Mouse (Mus musculus) gastrocnemius, postnatal 10 days (tissue): ENCODE measurements around the gene Pdp2. TPM values are rescaled to one million over a fixed set of nuclear protein-coding genes. Genes with fewer than 3 reads are reported as not detected.
"Not testable (repeated sequence)": the region's sequence is repeated elsewhere in the genome, so short reads cannot be mapped to it uniquely, and the experiment has no call there.

Experiments
- DNase-seq: peaks from one replicate; pipeline ENCODE4 v3.0.0; 2021; ENCODE audit warnings: mixed read lengths
- total RNA-seq, 2 experiments: library from RNA; stranded (reverse); gene quantifications; 2 replicates each; pipeline ENCODE4 v1.2.3; 2021

Pdp2 gene
- total RNA-seq, 2 experiments from 2014 or later: 3.8 to 4.7 TPM

DNA sequence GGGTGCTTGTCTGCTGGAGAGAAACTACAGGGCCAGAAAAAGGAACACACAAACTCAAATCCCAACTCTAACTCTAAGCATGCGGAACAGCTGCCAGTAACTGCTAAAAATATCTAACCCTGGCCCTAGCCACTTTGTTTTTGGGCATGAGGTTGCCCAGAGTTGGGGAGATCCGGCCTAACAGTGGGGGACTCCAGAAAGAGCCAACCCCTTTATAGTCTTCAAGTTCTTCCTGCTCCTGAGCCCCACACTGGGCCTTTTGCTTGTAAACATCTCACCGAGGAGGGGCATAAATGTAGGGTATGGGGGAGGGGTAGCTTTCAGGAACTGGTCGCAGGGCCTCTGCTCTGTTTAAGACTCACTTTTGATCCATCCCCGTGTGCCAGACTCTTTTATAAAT, 40.7 kb downstream of the Pdp2 start:
- peak; percentile 9 for DNase-seq

- peak; percentile 3 for DNase-seq
Measured at GRCm38 (mm10) chr8:104632486-104632885, 41.2 kb downstream of the Pdp2 start.

DNA sequence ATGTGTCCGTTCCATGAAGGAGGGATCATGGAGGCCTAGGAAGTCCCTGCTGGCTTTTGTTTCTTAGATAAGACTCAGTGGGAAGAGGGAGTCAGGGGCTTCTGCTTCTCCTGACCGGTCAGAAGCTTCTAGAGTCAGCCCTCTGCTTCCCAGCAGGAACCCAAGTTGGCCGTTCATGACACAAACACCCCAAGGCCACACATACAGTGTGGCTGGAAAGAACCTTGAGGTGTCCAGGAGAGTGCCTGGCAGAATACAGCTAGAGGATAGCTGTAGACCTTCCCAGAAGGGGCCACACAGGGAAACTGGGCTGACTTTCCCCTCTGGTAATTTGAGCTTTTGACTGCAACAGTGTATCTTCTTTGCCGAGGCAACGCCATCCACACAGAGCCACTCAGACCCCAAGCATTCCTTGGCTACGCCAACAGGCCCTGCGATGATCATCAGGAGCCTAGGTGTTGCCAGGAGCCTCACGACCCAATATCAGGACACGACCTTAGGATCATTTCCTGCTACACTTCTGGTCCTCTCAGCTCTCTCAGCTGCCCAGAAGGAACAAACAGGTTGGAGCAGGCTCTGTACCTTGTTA, 42.0 kb downstream of the Pdp2 start:
- peak; percentile 23 for DNase-seq

GRCm38 (mm10) chr8:104635004-104635710, 43.9 kb downstream of the Pdp2 start:
- DNase-seq: no peak

GRCm38 (mm10) chr8:104638010-104638409, 46.8 kb downstream of the Pdp2 start:
- no peak for DNase-seq

GRCm38 (mm10) chr8:104640241-104640640, 49.0 kb downstream of the Pdp2 start:
- no peak for DNase-seq

DNA sequence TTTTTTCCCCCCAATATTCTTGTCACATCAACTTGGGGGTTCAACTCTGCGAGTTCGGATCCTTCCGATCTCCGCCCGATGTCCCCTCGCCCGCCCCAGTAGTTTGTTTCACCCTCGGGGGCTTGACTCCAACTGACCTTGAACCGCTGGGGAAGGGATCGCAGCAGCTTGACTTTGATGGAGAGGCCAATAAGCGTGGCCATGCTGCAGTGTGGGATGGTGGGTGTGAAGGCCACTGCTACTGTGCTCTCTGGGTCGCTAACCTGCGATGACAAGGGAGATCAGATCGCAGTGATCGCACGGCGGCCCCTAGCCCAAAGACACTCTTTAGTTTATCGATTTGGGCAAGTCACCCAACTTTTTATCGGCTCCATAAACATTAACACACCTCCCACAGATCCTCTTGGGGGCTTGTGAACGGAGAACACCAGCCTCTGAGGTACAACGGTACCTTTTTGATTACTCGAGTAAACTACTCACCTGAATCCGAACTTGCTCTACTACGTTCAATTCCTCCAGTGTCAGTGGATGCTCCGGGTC, 49.6 kb downstream of the Pdp2 start:
- no peak for DNase-seq

DNA sequence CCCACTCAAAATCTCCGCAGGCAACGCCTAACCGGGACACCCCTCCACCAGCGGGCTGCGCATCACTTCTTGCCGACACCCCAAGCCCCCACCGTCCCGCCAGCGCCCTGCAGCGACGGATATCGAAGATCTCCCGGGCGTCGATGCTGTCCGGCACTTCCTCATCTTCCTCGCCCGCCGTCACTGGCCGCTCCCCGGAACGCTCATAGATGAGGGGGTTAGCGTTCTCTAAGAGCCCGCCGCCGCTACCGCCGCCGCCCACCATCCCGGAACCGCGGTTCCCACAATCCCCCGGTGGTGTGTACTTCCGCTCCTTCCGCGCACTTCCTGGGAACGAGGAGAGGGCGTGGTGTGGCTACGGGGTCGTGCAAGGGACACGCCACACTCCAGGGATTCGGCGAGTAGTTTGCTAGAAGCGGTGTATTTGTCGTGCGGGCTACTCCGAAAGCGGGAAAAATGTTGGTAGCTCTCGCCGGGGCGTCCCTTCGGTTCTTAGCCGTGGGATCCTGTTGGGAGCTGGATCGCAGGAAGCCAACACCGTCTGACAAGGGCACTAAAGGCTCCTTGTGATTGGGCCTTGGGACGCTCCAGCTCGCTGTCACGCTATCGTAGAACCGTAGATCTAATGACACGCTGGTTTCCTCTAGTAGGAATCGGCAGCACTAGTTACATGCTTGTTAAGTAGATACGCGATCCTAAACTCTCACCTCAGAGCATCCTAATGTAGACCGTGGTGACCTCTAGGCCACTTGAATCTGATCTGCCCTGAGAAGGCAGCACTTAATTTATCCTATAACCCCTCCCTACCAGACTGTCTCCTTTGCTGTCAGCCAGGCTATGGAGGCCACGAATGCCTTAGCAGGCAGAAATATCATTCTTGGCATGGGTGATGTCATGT, 50.4 kb downstream of the Pdp2 start, which contains the start of gene Ciao2b:
Gene Ciao2b (minus strand): TSS at position 540 of the 898 bp plus-strand sequence.
- DNase-seq: peak; percentile 83

DNA sequence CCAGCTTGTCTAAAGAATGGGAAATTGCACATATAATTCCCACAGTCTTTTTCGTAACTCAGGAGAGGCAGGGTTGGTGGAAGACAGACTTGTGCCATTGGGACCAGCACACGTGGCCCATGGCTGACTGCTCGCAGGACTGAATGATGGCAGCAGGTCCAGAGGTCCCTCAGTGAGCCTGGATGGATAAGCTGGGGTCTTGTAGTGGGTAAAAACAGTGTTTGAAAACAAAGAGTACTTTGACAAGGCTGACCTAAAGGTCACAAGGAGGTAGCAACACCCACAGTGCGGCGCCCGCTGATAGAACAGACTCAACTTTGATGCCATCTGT, 51.0 kb downstream of the Pdp2 start:
- DNase-seq: no peak

DNA sequence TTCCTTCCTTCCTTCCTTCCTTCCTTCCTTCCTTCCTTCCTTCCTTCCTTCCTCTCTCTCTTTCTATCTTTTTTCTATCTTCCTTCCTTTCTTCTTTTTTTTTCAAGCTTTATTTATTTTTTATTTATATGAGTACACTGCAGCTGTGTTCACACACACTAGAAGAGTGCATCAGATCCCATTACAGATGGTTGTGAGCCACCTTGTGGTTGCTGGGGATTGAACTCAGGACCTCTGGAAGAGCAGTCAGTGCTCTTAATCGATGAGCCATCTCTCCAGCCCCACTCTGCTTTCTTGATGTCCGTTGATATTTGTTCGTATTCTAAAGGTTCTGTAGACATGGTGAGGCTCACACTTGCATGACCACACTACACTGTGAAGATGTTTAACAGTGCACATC, 52.9 kb downstream of the Pdp2 start:
- DNase-seq: not testable (repeated sequence)

Other genes starting within 250 kb of the Pdp2 start
- gene Cmtm4, start 195.6 kb upstream of the Pdp2 start, total RNA-seq: 1 to 10 TPM; 6.3 to 7.6 TPM
- 100 to 1,000 TPM; 101 to 112 TPM for gene Dync1li2, start 148.4 kb upstream of the Pdp2 start, total RNA-seq
- gene Terb1, start 81.5 kb upstream of the Pdp2 start, total RNA-seq: not detected
- 10 to 100 TPM; 27.0 to 27.4 TPM for gene Nae1, start 56.8 kb upstream of the Pdp2 start, total RNA-seq
- 1 to 10 TPM in 1 of 2 experiments, under 1 TPM in 1; 0.56 to 1.6 TPM for gene Car7, start 56.8 kb upstream of the Pdp2 start, total RNA-seq
- under 1 TPM; 0.54 to 0.63 TPM for gene Cdh16, start 32.9 kb downstream of the Pdp2 start, total RNA-seq
- gene Rrad, start 39.9 kb downstream of the Pdp2 start, total RNA-seq: 10 to 100 TPM; 17.0 to 34.2 TPM
- gene Ciao2b, start 50.5 kb downstream of the Pdp2 start, total RNA-seq: 10 to 100 TPM; 38.3 to 48.5 TPM
- not detected for gene Ces2a, start 142.6 kb downstream of the Pdp2 start, total RNA-seq
- under 1 TPM; 0.18 to 0.19 TPM for gene Ces2b, start 240.1 kb downstream of the Pdp2 start, total RNA-seq